Mouse (Mus musculus) heart, embryonic 16.5 days (tissue): Measurements from ENCODE around the gene Mapre3. TPM values are rescaled to one million over a fixed set of nuclear protein-coding genes. Genes with fewer than 3 reads are reported as not detected.

Source experiments
- ATAC-seq: fragments of 200-750 bp; cut with Nextera tagmentation; replicated peaks from 2 replicates; pipeline ENCODE4 v1.8.0; 2017; ENCODE audit warnings: moderate number of reproducible peaks; ENCODE audit not compliant: insufficient read depth, low FRiP score; ENCODE audit errors: extremely low read depth
- H3K27ac ChIP-seq: fragments of 300-500 bp; sonication (generic); 2 replicates; pipeline ENCODE4 v1.5.1; 2014; ENCODE audit warnings: mild to moderate bottlenecking, low read length, control low read depth, moderate library complexity
- H3K27me3 ChIP-seq: fragments of 300-500 bp; sonication (generic); 2 replicates; pipeline ENCODE4 v1.6.1; 2014; ENCODE audit warnings: low read length, mixed read lengths; ENCODE audit not compliant: control insufficient read depth, insufficient read depth
- H3K36me3 ChIP-seq: fragments of 300-500 bp; sonication (generic); 2 replicates; pipeline ENCODE4 v1.6.1; 2014; ENCODE audit not compliant: control insufficient read depth, insufficient read depth
- H3K4me1 ChIP-seq: fragments of 300-500 bp; sonication (generic); 2 replicates; pipeline ENCODE4 v1.6.1; 2014; ENCODE audit warnings: low read length, mixed read lengths; ENCODE audit not compliant: control insufficient read depth, insufficient read depth
- H3K4me2 ChIP-seq: fragments of 300-500 bp; sonication (generic); 2 replicates; pipeline ENCODE4 v1.6.1; 2014; ENCODE audit warnings: low read depth, mild to moderate bottlenecking, control low read depth, low read length
- H3K4me3 ChIP-seq: fragments of 300-500 bp; sonication (generic); 2 replicates; pipeline ENCODE4 v1.5.1; 2014; ENCODE audit warnings: mild to moderate bottlenecking, control low read depth, low read length
- H3K9ac ChIP-seq: fragments of 300-500 bp; sonication (generic); 2 replicates; pipeline ENCODE4 v1.6.1; 2014; ENCODE audit warnings: low read length, control low read depth
- H3K9me3 ChIP-seq: fragments of 300-500 bp; sonication (generic); replicated peaks from 2 replicates; pipeline ENCODE4 v1.6.1; 2016; ENCODE audit warnings: low read length; ENCODE audit not compliant: control insufficient read depth
- WGBS: fragments of 180-500 bp; shearing (Covaris S2); extraction: QIAGEN DNeasy Blood & Tissue Kit; methylation state at CpG from one replicate; pipeline ENCODE4 v1.1.7; 2014; 5-methylcytosine and 5-hydroxymethylcytosine counted together
- polyA plus RNA-seq: library from polyadenylated mRNA; unstranded; fragments of >200 nt; fragmentation: Nextera tagmentation; extraction: Ambion mirVana; gene quantifications from 2 replicates; pipeline ENCODE4 v1.2.1, GENCODE M21; 2015

Mapre3 gene
- polyA plus RNA-seq, 1 experiment from 2014 or later, result 18.2 TPM

DNA sequence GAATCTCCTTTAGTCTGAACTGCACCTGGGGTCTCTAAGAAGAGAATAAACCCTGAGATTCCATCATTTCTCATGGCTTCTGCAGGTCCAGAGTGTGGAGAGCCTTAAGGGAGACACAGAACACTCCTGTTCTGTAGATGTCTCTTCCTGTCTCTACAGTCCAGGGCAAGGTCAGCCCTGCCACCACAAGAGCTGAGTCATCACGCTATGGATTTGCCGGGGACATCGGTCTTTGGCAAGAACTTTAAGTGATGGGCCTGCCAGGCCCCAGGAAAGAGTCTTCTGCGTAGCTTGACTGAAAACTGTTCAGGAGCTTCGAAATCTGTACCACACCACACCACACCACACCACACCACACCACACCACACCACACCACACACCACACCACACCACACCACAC is 27.1 kb upstream of the Mapre3 start:
- 78% methylated on average over 5 of the region's 5 CpGs for WGBS
- Histone ChIP-seq H3K4me2 (no peak overlapping the region), H3K9me3 (no peaks in the 10 kb centered on the region), H3K9ac (no peak overlapping the region), H3K27ac (no peak overlapping the region), H3K27me3 (no peaks in the 10 kb centered on the region), H3K36me3 (no peaks in the 10 kb centered on the region), H3K4me1 (no peaks in the 10 kb centered on the region), H3K4me3 (no peak overlapping the region)
- ATAC-seq, result no peak

DNA sequence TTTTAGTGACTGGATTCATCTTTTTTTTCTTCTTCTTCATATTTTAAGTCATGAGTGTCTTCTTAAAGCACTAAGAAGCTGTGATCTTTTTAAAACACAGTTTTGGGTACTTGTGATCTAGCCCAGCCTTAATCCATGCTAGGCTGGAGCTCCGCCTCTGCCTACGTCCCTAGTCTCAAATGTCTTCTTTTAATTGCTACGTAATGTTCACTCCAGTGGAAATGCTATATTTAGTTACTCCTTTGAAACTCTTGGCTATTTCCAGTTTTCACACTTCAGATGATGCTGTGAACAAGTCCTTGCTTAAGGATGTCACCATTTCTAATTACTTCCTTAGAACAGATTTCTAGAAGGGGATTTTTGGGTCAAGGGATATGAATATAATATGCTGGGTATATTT is 24.4 kb upstream of the Mapre3 start:
- Histone ChIP-seq H3K9me3 (no peaks in the 10 kb centered on the region), H3K9ac (no peak overlapping the region), H3K27me3 (no peaks in the 10 kb centered on the region; the same call in 1 of the 2 replicates), H3K4me2 (no peak overlapping the region), H3K27ac (no peak overlapping the region), H3K4me1 (no peaks in the 10 kb centered on the region), H3K4me3 (no peak overlapping the region), H3K36me3 (no peaks in the 10 kb centered on the region)
- ATAC-seq, result no peak
- 66% methylated on average over 3 of the region's 3 CpGs for WGBS

DNA sequence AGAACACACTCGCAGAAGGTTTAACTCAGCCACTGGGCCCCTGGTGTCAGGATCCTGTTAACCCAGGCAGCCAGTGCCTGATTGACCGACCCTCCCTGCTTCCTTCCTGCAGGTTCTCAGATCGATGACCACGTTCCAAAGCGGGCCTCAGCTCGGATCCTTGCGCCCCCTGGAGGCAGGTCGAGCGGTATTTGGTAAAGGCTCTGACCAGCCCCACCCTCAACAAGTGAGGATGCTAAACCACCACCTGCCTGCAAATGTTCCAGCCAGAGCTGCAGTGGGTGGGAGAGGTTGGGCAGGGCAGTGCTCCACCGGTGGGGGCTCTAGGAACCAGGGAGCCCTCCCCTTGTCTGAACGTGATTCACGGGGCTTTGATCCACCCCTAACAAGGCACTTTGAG is 18.3 kb upstream of the Mapre3 start:
- 15% methylated on average over 12 of the region's 12 CpGs for WGBS
- ATAC-seq, result peak; percentile 57
- Histone ChIP-seq H3K4me1 (no peaks in the 10 kb centered on the region), H3K9ac (no peak overlapping the region), H3K27ac (no peak overlapping the region), H3K36me3 (no peaks in the 10 kb centered on the region), H3K4me3 (0 out of 2 replicates have a peak overlapping the region, but pooled peaks have one; percentile 14), H3K9me3 (no peaks in the 10 kb centered on the region), H3K4me2 (peak overlapping the region; percentile 52), H3K27me3 (no peaks in the 10 kb centered on the region; the same call in 1 of the 2 replicates)

DNA sequence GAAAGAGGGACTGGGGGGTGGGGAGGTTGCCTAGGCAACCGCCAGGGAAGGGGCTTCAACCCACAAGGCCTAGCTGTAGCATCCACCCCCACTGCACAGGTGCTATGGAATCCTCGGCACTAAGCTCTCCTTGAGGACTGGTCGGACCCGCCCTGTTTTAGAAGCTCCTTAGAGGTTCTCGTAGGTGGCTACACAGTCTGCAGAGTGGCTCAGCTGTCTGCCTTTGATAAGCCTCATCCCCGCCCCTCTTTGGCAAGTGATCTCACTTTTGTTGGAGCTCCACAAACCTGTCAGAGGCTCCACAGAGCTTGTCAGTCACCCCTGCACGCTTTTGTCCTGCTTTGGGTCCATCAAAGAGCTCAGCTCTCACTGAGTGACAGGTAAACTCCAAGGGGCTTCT is 17.0 kb upstream of the Mapre3 start:
- H3K4me1 ChIP-seq, result no peaks in the 10 kb centered on the region
- no peak overlapping the region for H3K27ac ChIP-seq
- H3K9ac ChIP-seq, result no peak overlapping the region
- no peaks in the 10 kb centered on the region for H3K36me3 ChIP-seq
- H3K27me3 ChIP-seq, result no peaks in the 10 kb centered on the region; the same call in 1 of the 2 replicates
- no peaks in the 10 kb centered on the region for H3K9me3 ChIP-seq
- no peak for ATAC-seq
- 62% methylated on average over 7 of the region's 7 CpGs for WGBS
- no peak overlapping the region for H3K4me2 ChIP-seq
- no peak overlapping the region for H3K4me3 ChIP-seq

DNA sequence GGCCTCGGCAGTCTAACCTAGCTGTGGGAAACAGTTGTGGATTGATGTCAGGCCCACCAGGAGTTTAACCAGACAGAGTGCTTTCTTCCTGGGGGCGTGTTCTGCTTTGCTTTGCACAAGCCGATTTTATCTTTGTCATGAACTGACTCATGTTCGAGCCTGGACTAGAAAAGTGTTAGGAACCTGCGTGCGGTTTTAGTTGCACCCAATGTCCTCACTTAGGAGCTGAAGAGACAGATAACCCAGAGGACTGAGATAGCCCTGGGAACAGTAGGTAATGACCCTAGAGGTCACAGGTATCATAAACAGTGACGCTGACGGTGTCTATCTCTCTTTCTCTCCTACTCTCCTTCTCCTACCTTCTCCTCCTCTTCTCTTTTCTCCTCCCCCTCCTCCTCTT is 16.5 kb upstream of the Mapre3 start:
- 59% methylated on average over 8 of the region's 8 CpGs for WGBS
- no peaks in the 10 kb centered on the region for H3K4me1 ChIP-seq
- H3K27ac ChIP-seq, result no peak overlapping the region
- no peaks in the 10 kb centered on the region for H3K9me3 ChIP-seq
- H3K4me2 ChIP-seq, result no peak overlapping the region
- no peak for ATAC-seq
- no peaks in the 10 kb centered on the region for H3K36me3 ChIP-seq
- H3K9ac ChIP-seq, result no peak overlapping the region
- H3K27me3 ChIP-seq, result no peaks in the 10 kb centered on the region; the same call in 1 of the 2 replicates
- H3K4me3 ChIP-seq, result no peak overlapping the region

DNA sequence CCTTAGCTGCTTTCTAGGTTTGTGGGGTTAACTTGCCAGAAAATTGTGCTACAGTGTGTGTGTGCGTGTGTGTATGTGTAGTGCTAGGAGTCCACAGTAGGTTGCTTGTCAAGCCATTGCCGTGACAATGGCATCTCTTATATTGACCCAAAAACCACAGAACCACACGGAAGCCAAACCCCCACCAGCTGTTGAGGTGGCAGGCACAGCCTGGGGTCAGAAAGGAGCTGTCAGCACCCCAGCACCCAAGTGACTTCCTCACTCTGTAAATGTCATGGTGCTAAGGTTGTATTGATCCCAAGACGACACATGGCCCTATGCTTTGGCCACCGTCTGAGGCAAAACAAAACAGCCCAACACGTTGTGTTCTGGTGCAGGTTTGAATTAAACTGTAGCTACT is 15.5 kb upstream of the Mapre3 start:
- Histone ChIP-seq H3K9me3 (no peaks in the 10 kb centered on the region), H3K27me3 (no peaks in the 10 kb centered on the region; the same call in 1 of the 2 replicates), H3K4me3 (no peak overlapping the region), H3K27ac (no peak overlapping the region), H3K36me3 (no peaks in the 10 kb centered on the region), H3K4me1 (no peaks in the 10 kb centered on the region), H3K4me2 (no peak overlapping the region), H3K9ac (no peak overlapping the region)
- 73% methylated on average over 6 of the region's 6 CpGs for WGBS
- ATAC-seq, result no peak

DNA sequence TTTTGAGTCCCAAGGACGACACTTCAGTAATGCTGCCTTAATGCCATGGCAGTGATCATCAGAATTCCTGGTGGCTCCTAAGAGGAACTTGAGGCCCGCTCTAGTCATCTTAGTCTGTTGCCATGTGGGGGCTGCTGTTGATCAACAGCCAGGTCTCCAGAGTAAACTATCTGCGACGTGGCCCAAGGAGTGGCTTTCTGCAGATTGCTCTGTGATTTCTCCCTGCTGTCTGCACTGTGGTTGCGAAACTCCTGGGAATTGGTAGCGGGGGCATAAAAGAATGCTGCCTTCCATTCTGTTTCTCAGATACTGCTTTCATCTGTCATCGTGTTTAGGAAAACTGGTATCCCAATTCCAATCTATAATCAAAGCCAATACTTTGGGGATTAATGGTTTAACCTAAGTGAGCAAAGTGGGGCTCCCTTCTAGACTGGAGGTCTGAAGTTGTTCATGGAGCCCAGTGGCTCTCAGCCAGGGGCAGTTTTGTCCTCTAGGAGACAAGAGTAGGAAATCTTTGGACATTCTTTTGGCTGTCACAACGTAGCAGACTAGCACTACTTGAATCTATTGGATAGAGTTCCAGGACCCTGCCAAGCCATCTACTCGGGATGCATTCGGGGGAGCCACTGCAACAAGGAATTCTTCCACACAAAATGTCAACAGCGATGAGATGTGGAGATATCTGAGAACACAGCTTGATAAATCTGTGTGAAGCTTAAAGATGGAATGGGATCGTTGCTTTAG is 11.5 kb upstream of the Mapre3 start:
- no peak overlapping the region for H3K4me2 ChIP-seq
- H3K27me3 ChIP-seq, result 0 out of 2 replicates have a peak, but pooled peaks cover 3% of the 10 kb centered on the region
- no peak for ATAC-seq
- H3K9me3 ChIP-seq, result no peaks in the 10 kb centered on the region
- 62% methylated on average over 12 of the region's 12 CpGs for WGBS
- no peak overlapping the region for H3K27ac ChIP-seq
- no peak overlapping the region for H3K4me3 ChIP-seq
- H3K36me3 ChIP-seq, result no peaks in the 10 kb centered on the region
- H3K9ac ChIP-seq, result no peak overlapping the region
- no peaks in the 10 kb centered on the region for H3K4me1 ChIP-seq

DNA sequence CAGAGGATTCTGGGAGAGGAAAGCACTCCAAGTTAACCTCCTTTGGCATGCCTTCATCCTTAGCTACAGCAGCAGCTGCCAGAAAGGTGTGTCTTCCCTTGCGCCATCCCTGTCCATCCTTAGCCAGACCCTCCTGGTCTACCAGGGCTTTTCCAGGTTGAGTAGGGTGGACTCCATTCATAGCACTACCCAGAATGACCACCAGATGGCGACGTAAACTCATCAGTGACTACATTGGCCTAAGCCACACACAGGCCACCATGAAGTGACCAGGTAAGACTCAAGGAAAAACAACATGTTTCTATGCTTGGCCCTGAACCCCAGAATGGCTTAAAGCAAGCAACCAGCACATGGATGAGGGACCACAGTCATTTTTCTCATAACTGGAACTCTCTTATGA is 8.3 kb upstream of the Mapre3 start:
- Histone ChIP-seq H3K27ac (no peak overlapping the region), H3K27me3 (peaks cover 7% of the 10 kb centered on the region; the same call in 1 of the 2 replicates), H3K36me3 (no peaks in the 10 kb centered on the region), H3K4me2 (no peak overlapping the region), H3K4me3 (no peak overlapping the region), H3K9ac (no peak overlapping the region), H3K9me3 (no peaks in the 10 kb centered on the region), H3K4me1 (no peaks in the 10 kb centered on the region)
- ATAC-seq, result peak; percentile 65
- 7% methylated on average over 3 of the region's 3 CpGs for WGBS

DNA sequence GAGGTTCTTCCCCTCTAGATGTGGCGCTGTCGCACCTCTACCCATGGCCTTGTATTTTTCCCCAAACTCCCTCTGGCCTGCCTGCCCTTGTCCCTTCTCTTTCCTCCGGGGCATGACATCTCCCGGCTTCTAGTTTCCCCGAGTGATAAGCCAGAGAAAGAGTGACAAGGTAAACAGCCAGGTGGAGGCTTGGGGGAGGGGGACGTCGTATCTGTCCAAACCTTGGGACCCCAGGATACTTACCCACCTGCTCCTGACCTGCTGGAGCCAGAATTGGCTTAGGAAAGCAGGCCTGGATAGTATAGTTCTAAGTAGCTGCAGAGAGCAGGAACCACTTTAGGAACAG is 652 bp downstream of the Mapre3 start:
- Histone ChIP-seq H3K9me3 (no peaks in the 10 kb centered on the region), H3K36me3 (no peaks in the 10 kb centered on the region), H3K27me3 (peaks cover 12% of the 10 kb centered on the region; the same call in 1 of the 2 replicates), H3K27ac (no peak overlapping the region), H3K4me3 (peak overlapping the region; percentile 78), H3K9ac (peak overlapping the region; percentile 80), H3K4me1 (peaks cover 11% of the 10 kb centered on the region), H3K4me2 (peak overlapping the region; percentile 86)
- no peak for ATAC-seq
- 8% methylated on average over 7 of the region's 7 CpGs for WGBS
